Mouse (Mus musculus) CH12.LX (cell line): Measurements from ENCODE around the gene Fam57a. TPM values are rescaled to one million over a fixed set of nuclear protein-coding genes. Genes with fewer than 3 reads are reported as not detected.

ENCODE experiments used
- DNase-seq: peaks from one replicate; pipeline ENCODE4 v3.0.0-alpha.2; 2013; ENCODE audit errors: extremely low read depth
- H3K27ac ChIP-seq: 2 replicates; pipeline ENCODE4 v1.5.1; 2012; ENCODE audit warnings: low read depth, mild to moderate bottlenecking, control low read depth, moderate library complexity; ENCODE audit not compliant: insufficient read depth
- H3K27me3 ChIP-seq: replicated peaks from 2 replicates; pipeline ENCODE3; 2012; ENCODE audit warnings: inconsistent platforms
- H3K36me3 ChIP-seq, 2 experiments: replicated peaks in 1 of 2; 2 replicates each; pipeline versions ENCODE3 to v1.6.1; 2012; ENCODE audit warnings: inconsistent platforms in 1 of 2, low read length in 1 of 2, mild to moderate bottlenecking in 1 of 2, mixed read lengths in 1 of 2, moderate library complexity in 1 of 2; ENCODE audit not compliant: control insufficient read depth in 1 of 2, insufficient read depth in 1 of 2
- H3K4me1 ChIP-seq, 2 experiments: 2 replicates each; pipeline ENCODE4 v1.6.1; 2012; ENCODE audit warnings: inconsistent platforms in 1 of 2, moderate library complexity in 1 of 2; ENCODE audit not compliant: insufficient read depth in 2 of 2, control insufficient read depth in 1 of 2
- H3K4me2 ChIP-seq: 2 replicates; pipeline ENCODE4 v1.6.1; 2012; ENCODE audit warnings: low read depth, mild to moderate bottlenecking, control low read depth; ENCODE audit not compliant: poor library complexity, insufficient read depth, severe bottlenecking
- H3K4me3 ChIP-seq, 3 experiments: fragments of 150-350 bp in 1 of 3; sonication (generic) in 1 of 3; replicated peaks in 1 of 3; 2 replicates each; pipeline versions ENCODE3 to v1.5.1; 2011 to 2012; ENCODE audit warnings: low read depth in 2 of 3, low read length in 2 of 3, mild to moderate bottlenecking in 2 of 3, moderate library complexity in 2 of 3, control low read depth in 1 of 3, improper control_type of control experiment in 1 of 3, inconsistent platforms in 1 of 3, mixed read lengths in 1 of 3; ENCODE audit not compliant: poor library complexity in 1 of 3
- H3K79me2 ChIP-seq: replicated peaks from 2 replicates; pipeline ENCODE4 v1.6.1; 2012; ENCODE audit warnings: mild to moderate bottlenecking, moderate library complexity; ENCODE audit not compliant: control insufficient read depth, poor library complexity, insufficient read depth, severe bottlenecking; ENCODE audit errors: extremely low read depth
- H3K9ac ChIP-seq: 2 replicates; pipeline ENCODE4 v1.6.1; 2012; ENCODE audit warnings: low read depth, mild to moderate bottlenecking, control low read depth, moderate library complexity; ENCODE audit not compliant: insufficient read depth
- H3K9me3 ChIP-seq: replicated peaks from 2 replicates; pipeline ENCODE3; 2012; ENCODE audit warnings: low read length, inconsistent platforms, mixed read lengths
- CHD1 ChIP-seq: IDR thresholded peaks from 2 replicates; pipeline ENCODE4 v1.6.1; 2012; ENCODE audit warnings: low read depth, low read length, improper control_type of control experiment, inconsistent platforms
- CHD2 ChIP-seq: IDR thresholded peaks from 2 replicates; pipeline ENCODE4 v1.6.1; 2011; ENCODE audit warnings: low read length, improper control_type of control experiment
- ELF1 ChIP-seq: IDR thresholded peaks from 2 replicates; pipeline ENCODE4 v1.6.1; 2014; ENCODE audit warnings: low read depth, mild to moderate bottlenecking, inconsistent platforms, low read length, improper control_type of control experiment
- ETS1 ChIP-seq: conservative IDR thresholded peaks from 2 replicates; pipeline ENCODE4 v1.6.1; 2012; ENCODE audit warnings: low read depth, mild to moderate bottlenecking, inconsistent platforms, low read length, improper control_type of control experiment, moderate library complexity
- HCFC1 ChIP-seq: IDR thresholded peaks from 2 replicates; pipeline ENCODE4 v1.6.1; 2012; ENCODE audit warnings: low read depth, mild to moderate bottlenecking, inconsistent platforms, low read length, improper control_type of control experiment
- JUN ChIP-seq: IDR thresholded peaks from 2 replicates; pipeline ENCODE4 v1.6.1; 2011; ENCODE audit warnings: low read depth, mild to moderate bottlenecking, low read length, improper control_type of control experiment, moderate library complexity; ENCODE audit not compliant: insufficient read depth
- JUND ChIP-seq: conservative IDR thresholded peaks from 2 replicates; pipeline ENCODE4 v1.6.1; 2011; ENCODE audit warnings: low read depth, low read length, improper control_type of control experiment
- KAT2A ChIP-seq: IDR thresholded peaks from 2 replicates; pipeline ENCODE4 v1.6.1; 2012; ENCODE audit warnings: low read length, improper control_type of control experiment, inconsistent platforms; ENCODE audit not compliant: insufficient replicate concordance
- MAX ChIP-seq: IDR thresholded peaks from 2 replicates; pipeline ENCODE4 v1.6.1; 2011; ENCODE audit warnings: low read length, improper control_type of control experiment
- MAZ ChIP-seq: IDR thresholded peaks from 2 replicates; pipeline ENCODE4 v1.6.1; 2012; ENCODE audit warnings: low read depth, mild to moderate bottlenecking, inconsistent platforms, low read length, improper control_type of control experiment, moderate library complexity
- NRF1 ChIP-seq: IDR thresholded peaks from 2 replicates; pipeline ENCODE4 v1.6.1; 2014; ENCODE audit warnings: low read depth, mild to moderate bottlenecking, inconsistent platforms, low read length, improper control_type of control experiment, moderate library complexity
- PAX5 ChIP-seq: IDR thresholded peaks from 2 replicates; pipeline ENCODE4 v1.6.1; 2012; ENCODE audit warnings: low read length, inconsistent platforms, mixed read lengths
- POLR2AphosphoS2 ChIP-seq: IDR thresholded peaks from 2 replicates; pipeline ENCODE4 v1.6.1; 2011; ENCODE audit warnings: low read depth, low read length, improper control_type of control experiment
- RAD21 ChIP-seq: IDR thresholded peaks from 2 replicates; pipeline ENCODE4 v1.6.1; 2011; ENCODE audit warnings: low read depth, mild to moderate bottlenecking, low read length, improper control_type of control experiment, moderate library complexity
- RCOR1 ChIP-seq: conservative IDR thresholded peaks from 2 replicates; pipeline ENCODE4 v1.6.1; 2012; ENCODE audit warnings: low read depth, mild to moderate bottlenecking, inconsistent platforms, low read length, improper control_type of control experiment
- SIN3A ChIP-seq: IDR thresholded peaks from 2 replicates; pipeline ENCODE4 v1.6.1; 2012; ENCODE audit warnings: low read length, improper control_type of control experiment, inconsistent platforms
- SMC3 ChIP-seq: IDR thresholded peaks from 2 replicates; pipeline ENCODE4 v1.6.1; 2011; ENCODE audit warnings: low read depth, low read length, improper control_type of control experiment
- TCF12 ChIP-seq: IDR thresholded peaks from 2 replicates; pipeline ENCODE4 v1.6.1; 2014; ENCODE audit warnings: low read depth, mild to moderate bottlenecking, inconsistent platforms, low read length, improper control_type of control experiment
- USF2 ChIP-seq: conservative IDR thresholded peaks from 2 replicates; pipeline ENCODE4 v1.6.1; 2011; ENCODE audit warnings: low read depth, low read length, improper control_type of control experiment
- ZC3H11A ChIP-seq: IDR thresholded peaks from 2 replicates; pipeline ENCODE4 v1.6.1; 2012; ENCODE audit warnings: low read depth, mild to moderate bottlenecking, inconsistent platforms, low read length, improper control_type of control experiment
- ZMIZ1 ChIP-seq: IDR thresholded peaks from 2 replicates; pipeline ENCODE4 v1.6.1; 2012; ENCODE audit warnings: low read depth, mild to moderate bottlenecking, inconsistent platforms, low read length, improper control_type of control experiment
- dilution Hi-C: fragments of 300-500 bp; cut with MboI; formaldehyde crosslinking; loops from 2 replicates; pipeline ENCODE4 v1.14.3; 2020; ENCODE audit warnings: low sequenced_read_pairs; ENCODE audit not compliant: extremely low pct_unique_long_range_greater_than_20kb, extremely low pct_ligation_motif_present
- in situ Hi-C: fragments of 300-500 bp; cut with MboI; formaldehyde crosslinking; loops from 3 replicates; pipeline ENCODE4 v1.14.3; 2019; ENCODE audit warnings: low sequenced_read_pairs, low pct_ligation_motif_present, low pct_unique_long_range_greater_than_20kb, mixed read lengths
- polyA plus RNA-seq: library from polyadenylated mRNA; unstranded; fragments of >175 nt; gene quantifications from 2 replicates; pipeline ENCODE4 v1.2.1, GENCODE M21; 2012; ENCODE audit warnings: low read depth; ENCODE audit not compliant: insufficient read length
- total RNA-seq, 2 experiments: library from RNA; depleted of rRNA; stranded (reverse); fragments of 300-350 nt in 1 of 2; fragments of >200 nt in 1 of 2; gene quantifications; 2 replicates each; pipeline ENCODE4 v1.2.3; 2012 to 2014

Fam57a gene
- total and polyA plus RNA-seq, 3 experiments, result 3.9 to 10.2 (median 7.0) TPM

DNA sequence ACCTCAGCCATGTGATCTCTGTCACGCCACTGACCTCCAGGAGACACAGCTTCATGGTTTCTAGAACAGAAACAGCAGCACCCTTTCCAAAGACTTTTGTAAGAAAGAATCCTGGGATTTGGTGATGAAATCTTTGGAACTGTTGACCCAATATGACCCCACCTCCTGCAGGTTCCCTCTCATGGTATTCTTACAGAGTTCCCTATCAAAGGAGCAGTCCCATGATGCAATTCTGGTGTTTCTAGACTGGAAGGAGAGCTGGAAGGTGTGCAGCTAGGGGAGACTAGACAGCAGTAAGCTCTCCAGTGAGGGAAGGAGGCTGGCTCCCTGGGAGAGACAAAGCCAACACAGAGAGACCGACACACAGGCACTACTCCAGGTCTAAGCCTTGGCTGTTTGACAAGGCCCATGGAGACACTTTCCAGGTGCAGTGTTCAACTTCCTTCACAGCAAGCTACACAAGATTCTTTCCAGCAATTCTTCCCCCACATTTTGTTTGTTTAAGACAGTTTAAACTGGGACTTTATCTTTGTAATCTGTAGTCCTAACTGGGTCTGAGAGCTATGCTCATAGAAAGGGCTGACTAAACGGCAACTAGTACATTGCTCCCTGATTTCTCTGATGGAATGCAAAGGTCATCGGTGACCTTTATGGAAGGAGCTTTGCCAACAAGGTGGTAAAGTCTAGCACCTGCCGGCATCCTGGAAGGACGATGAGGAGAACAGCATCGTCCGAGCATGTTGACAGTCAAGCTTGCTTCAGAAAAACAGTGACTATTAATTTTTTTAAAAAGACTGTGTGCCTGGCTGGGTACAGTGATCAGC, 33.1 kb upstream of the Fam57a start:
- peaks cover 19 to 72% of the 10 kb centered on the region in 2 experiments for H3K36me3 ChIP-seq
- no peaks in the 10 kb centered on the region for H3K79me2 ChIP-seq
- dilution Hi-C loops, result no loop called here
- H3K27me3 ChIP-seq, result no peaks in the 10 kb centered on the region
- in situ Hi-C loops, result no loop called here
- DNase-seq, result no peak
- no peaks in the 10 kb centered on the region for H3K9me3 ChIP-seq
- no peak overlapping the region for H3K9ac ChIP-seq
- H3K4me1 ChIP-seq, result peaks cover 0 to 11% of the 10 kb centered on the region in 2 experiments; a peak in 2 of 4 replicates
- TF ChIP-seq ELF1, result no peak
- TF ChIP-seq ETS1, result no peak
- no peak for TF ChIP-seq USF2
- TF ChIP-seq NRF1, result no peak
- no peak overlapping the region for H3K27ac ChIP-seq
- no peak overlapping the region for H3K4me3 ChIP-seq
- H3K4me2 ChIP-seq, result no peak overlapping the region

DNA sequence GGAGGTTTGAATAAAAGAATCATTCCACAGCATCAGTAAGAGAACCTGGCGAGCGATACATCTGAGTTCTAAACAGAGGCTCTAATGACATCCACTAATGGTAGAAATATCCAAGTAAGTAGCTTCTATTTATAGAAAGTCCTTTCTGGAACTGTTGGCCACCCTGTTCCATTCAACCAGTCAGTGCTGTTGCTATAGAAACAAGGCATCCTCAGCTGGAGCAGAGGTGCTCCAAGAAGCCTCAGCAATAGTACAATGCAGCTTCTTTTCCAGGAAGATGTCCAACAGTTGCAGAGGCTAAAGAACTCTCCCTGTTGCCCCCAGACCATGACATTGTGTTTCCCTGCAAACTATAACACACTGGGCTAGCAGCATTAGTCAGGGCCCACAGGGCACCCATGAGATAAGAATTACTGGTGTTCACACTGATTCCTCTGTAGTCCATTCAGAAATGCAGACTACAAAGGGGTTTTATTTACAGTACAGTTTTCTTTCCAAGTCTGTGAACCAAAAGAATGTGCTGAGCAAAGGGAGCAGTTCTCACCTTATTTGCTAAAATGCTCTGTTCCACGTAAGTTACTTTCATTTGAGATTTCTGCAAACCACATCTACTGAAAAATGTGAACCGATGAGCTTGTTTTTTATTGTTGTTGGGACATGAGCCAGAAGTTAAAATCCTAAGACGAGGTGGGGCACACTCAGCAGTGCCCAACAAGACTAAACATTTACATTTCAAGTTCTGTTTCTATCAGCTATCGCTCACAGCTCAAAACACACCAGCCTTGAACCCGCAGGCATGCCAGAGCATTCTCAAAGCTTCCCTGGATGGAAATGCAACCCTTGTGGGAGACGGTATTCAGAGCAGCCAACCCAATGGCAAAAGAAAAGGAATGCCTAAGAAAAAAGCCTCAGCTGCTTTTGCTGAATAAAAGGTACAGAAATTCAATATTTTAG, 31.1 kb upstream of the Fam57a start:
- in situ Hi-C loops, result no loop called here
- DNase-seq, result no peak

DNA sequence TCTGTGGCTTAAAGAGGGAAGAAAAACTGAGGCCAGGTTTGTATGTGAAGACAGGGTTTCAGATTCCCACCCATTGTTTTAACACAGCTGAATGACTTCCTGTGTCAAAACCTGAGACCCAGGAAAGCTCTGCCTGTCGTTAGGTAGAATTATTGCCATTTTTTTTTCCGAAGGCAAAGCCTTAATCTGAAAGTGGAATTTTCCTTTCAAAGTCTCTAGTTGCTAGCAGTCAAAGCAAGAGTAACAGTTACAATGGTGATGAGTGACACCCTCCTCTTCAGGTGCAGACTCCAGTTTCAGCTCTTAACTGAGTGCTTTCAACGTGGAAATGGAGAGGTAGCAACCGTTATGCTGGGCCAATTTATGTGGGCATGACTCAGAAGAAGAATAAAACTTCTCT, 28.5 kb upstream of the Fam57a start:
- Histone ChIP-seq H3K27ac (no peak overlapping the region), H3K4me3 (no peak overlapping the region), H3K9me3 (no peaks in the 10 kb centered on the region), H3K36me3 (peaks cover 23 to 75% of the 10 kb centered on the region in 2 experiments), H3K79me2 (no peaks in the 10 kb centered on the region), H3K4me2 (no peak overlapping the region), H3K4me1 (peaks cover 6 to 41% of the 10 kb centered on the region in 2 experiments), H3K27me3 (no peaks in the 10 kb centered on the region), H3K9ac (no peak overlapping the region)
- in situ Hi-C loops, result loop anchor here (10.0 kb wide), 1 partner anchor 126 kb away; the partner anchor contains the start of gene Rflnb
- dilution Hi-C loops, result no loop called here
- DNase-seq, result no peak
- 0 out of 2 replicates have a peak, but pooled peaks have one; percentile 43 for TF ChIP-seq RCOR1
- peak; percentile 24; the same call in 1 of the 2 replicates for TF ChIP-seq CHD2
- TF ChIP-seq JUN, result no peak
- TF ChIP-seq TCF12, result no peak
- no peak for TF ChIP-seq HCFC1
- TF ChIP-seq PAX5, result no peak
- TF ChIP-seq MAZ, result no peak
- no peak for TF ChIP-seq NRF1
- no peak for TF ChIP-seq RAD21
- 0 out of 2 replicates have a peak, but pooled peaks have one; percentile 11 for TF ChIP-seq ETS1
- TF ChIP-seq POLR2AphosphoS2, result no peak
- TF ChIP-seq SMC3, result no peak
- no peak for TF ChIP-seq CHD1
- TF ChIP-seq ZC3H11A, result no peak
- no peak for TF ChIP-seq ELF1
- no peak for TF ChIP-seq ZMIZ1
- peak; percentile 44; the same call in 1 of the 2 replicates for TF ChIP-seq MAX

More for the DNA sequence above, 31.1 kb upstream of the Fam57a start:
- TF ChIP-seq USF2 (no peak), KAT2A (no peak), CHD2 (no peak), TCF12 (no peak), JUND (no peak), ZMIZ1 (no peak), SIN3A (no peak)
- Histone ChIP-seq H3K79me2 (no peaks in the 10 kb centered on the region), H3K4me2 (no peak overlapping the region), H3K4me3 (no peak overlapping the region), H3K9me3 (no peaks in the 10 kb centered on the region), H3K27me3 (no peaks in the 10 kb centered on the region), H3K27ac (no peak overlapping the region), H3K9ac (no peak overlapping the region), H3K4me1 (peaks cover 0 to 23% of the 10 kb centered on the region in 2 experiments; a peak in 2 of 4 replicates), H3K36me3 (peaks cover 14 to 71% of the 10 kb centered on the region in 2 experiments)
- dilution Hi-C loops, result no loop called here
